Mouse (Mus musculus) erythroblast, adult 5-6 weeks (primary cell): Measurements from ENCODE around the gene Zbtb48. TPM values are rescaled to one million over a fixed set of nuclear protein-coding genes. Genes with fewer than 3 reads are reported as not detected.

Experiments
- ATAC-seq: replicated peaks from 2 replicates; pipeline ENCODE4 v1.8.0; 2016; ENCODE audit warnings: moderate number of reproducible peaks, mild to moderate bottlenecking, moderate TSS enrichment, inconsistent platforms; ENCODE audit not compliant: poor library complexity, low FRiP score, severe bottlenecking
- total RNA-seq, 2 experiments: library from RNA; stranded (forward) in 1 of 2; stranded (reverse) in 1 of 2; fragments of 150-400 nt in 1 of 2; fragments of 200-764, 138-1000 nt in 1 of 2; gene quantifications; 2 replicates each; pipeline versions ENCODE4 v1.2.3 to v1.2.4; 2015 to 2017; ENCODE audit warnings: low replicate concordance in 2 of 2

Gene Zbtb48
- total RNA-seq, 2 experiments from 2014 or later = 2.9 TPM

DNA sequence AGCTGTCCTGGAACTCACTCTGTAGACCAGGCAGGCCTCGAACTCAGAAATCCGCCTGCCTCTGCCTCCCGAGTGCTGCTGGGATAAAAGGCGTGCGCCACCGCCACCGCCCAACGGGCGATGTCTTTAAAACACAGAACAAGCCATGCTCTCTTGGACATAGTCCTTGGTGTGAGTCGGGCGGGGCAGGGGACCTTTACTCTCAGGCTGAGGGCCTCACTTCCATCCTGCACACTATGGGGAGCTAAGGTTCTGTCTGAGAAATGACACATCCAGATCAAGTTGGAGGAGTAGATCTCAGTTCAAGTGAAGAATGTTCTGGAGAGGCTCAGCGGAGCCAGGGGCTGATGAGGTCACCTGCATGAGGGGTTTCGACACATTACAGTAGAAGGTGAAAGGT lies 5.5 kb upstream of the Zbtb48 start:
- no peak for ATAC-seq

DNA sequence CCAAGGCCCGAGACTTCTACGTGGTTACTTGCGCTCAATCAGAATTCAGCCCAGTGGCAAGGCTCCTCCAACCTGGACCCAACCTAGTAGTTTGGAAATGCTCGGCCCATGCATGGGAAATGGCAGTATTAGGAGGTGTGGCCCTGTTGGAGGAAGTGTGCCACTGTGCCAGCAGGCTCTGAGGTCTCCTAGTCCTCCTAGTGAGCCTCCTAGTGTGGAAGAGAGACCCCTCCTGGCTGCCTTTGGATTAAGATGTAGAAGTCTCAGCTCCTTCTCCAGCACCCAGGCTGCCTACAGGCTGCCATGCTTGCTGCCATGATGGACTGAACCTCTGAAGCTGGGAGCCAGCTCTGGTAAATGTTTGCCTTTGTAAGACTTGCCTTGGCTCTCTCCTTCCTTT lies 2.5 kb upstream of the Zbtb48 start:
- no peak for ATAC-seq

- no peak for ATAC-seq
These were observed 1.6 kb upstream of the Zbtb48 start for GRCm38 (mm10) chr4:152029087-152029486.

DNA sequence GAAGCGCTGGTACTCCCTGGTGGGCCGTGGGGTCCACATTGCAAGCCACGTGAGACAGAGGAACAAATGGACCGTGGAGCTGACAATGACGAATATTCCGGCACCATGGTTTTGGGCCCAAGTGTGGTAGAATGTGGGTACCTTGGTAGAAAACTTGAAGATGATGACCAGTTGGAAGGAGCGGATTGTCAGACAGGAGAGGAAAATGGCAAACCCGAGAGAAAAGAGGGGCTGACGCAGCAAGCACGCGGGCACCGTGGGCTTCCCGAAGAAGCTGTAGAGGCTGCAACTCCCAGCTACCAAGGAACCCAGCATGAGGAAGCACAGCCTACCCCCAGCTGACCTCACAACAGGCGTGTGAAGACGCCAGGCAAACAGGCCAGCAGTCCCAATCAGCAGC lies 985 bp upstream of the Zbtb48 start:
- ATAC-seq = no peak

DNA sequence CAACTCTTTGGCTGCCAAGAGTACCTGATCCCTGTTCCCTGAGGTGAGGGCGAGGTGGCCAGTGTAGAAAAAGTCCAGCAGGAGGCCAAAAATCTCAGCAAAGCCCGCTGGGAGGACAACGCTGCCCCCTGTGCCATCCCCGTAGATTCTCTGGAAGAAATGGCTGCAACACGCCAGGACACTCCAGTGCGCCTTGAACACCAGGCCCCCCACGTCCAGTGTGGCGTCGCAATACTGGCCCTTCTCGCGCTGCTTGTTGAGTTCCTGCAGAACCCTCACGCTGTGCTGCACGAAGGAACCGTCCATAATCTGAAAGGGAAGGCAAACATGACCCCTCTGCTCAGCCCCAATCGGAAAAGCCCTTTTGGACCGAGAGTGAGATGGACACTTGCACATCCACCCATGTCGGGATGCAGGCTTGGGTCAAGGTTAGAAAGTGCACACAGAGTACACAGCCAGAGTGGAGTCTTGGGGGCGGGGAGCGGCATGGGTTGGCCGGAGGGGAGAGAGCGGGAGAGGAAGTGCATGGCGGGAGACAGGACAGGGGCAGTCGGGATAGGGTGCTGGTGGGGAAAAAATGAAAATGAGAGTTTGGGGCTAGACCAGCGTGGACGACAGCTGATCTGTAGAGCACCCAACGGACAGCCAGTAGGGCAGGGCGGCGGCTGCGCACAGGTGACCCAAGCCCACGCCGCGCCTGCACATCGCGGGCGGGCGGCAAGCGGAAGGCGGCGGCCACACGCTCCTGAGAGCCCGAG lies 541 bp downstream of the Zbtb48 start:
- no peak; the same call in none of the 2 replicates for ATAC-seq

- ATAC-seq = no peak
These were observed 2.9 kb downstream of the Zbtb48 start for GRCm38 (mm10) chr4:152024525-152024924.

- no peak for ATAC-seq
These were observed 5.0 kb downstream of the Zbtb48 start for GRCm38 (mm10) chr4:152022506-152022905.

DNA sequence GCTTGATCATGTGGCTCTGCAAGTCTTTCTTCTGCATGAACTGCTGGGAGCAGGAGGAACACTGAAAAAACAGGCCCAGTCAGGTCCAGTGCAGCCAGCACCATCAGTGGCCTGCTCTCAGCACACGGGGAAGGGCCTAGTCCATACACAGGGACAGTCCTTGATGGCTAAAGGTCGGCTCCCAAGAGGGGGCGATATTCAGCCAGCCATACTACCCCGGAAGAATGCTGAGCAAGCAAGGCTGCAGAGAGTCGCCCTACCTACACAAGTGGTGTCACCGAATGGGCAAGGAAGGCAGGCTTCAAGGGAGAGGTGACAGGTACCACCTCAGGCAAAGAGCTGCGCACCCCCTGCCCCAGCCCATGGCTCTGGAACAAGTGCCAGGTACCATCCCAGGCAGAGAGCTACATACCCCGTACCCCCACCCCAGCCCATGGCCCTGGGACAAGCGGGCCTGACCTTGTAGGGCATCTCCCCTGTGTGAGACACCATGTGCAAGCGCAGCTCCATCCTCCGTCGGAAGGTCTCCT lies 5.8 kb downstream of the Zbtb48 start:
- no peak for ATAC-seq

- ATAC-seq = no peak
These were observed 7.4 kb downstream of the Zbtb48 start for GRCm38 (mm10) chr4:152020024-152020423.

- no peak for ATAC-seq
These were observed 8.4 kb downstream of the Zbtb48 start for GRCm38 (mm10) chr4:152019073-152019472.

DNA sequence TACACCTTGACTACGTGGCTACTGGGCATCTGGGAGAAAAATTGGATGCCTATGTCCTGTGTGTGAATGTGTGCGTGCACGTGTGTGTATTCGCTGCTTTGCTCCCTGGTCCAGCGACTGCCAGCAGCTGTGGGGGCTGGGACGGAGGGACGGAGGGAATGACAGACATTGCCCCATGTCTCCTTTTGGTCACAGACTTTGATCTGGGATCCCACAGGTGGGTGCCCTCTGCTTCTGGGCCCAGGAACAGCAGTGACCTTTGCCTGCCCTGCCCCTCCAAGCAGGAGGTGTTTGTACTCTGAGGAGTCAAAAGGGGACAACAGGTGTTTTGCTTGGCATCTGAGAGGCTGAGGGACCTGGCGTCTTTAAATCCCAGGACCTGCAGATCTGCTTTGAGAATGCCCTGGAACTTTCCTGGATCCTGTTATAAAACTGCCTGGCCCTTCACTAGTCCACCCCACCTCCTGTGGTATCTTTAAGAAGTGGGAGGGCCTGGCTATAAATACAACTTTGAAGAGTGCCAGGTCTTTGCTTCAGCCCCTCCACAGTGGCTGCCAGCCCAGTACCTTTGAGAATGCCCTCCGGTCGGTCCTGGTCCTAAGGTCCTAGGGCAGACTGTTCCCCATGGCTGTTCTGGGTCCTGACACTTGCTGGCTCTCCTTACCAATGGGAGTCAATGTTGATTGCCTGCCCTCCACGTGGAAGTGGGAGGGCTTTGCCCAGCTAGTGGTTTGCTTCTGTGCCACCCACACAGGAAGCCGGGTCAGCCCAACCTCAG lies 14.2 kb downstream of the Zbtb48 start:
- ATAC-seq = no peak

GRCm38 (mm10) chr4:152012109-152012508 lies 15.4 kb downstream of the Zbtb48 start:
- ATAC-seq = no peak

DNA sequence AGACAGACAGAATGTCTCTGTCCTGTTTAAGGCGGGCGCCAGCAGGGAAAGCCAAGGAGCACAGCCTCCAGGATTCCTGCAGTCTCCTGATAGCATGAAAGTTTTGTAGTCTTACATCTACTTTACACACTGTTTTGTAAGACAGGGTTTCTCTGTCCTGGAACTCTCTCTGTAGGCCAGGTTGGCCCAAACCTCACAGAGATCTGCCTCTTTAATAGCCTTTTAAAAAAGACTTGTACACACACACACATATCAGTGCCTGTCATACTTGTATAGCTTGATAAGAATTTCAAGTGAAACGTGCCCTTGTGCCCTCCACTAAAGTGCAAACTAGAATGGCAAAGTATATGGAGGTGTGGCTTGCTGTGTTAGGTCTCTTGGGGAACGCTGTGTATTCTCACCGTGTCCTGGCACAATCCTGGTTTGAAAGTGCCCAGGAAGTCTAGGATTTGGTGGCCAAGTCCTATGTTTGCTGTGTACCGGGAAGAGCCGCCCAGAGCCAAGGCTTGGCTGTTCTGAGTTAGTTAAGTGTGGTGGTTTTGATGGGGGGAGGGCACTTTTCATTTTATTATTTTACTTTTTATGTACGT lies 16.2 kb downstream of the Zbtb48 start:
- no peak for ATAC-seq

DNA sequence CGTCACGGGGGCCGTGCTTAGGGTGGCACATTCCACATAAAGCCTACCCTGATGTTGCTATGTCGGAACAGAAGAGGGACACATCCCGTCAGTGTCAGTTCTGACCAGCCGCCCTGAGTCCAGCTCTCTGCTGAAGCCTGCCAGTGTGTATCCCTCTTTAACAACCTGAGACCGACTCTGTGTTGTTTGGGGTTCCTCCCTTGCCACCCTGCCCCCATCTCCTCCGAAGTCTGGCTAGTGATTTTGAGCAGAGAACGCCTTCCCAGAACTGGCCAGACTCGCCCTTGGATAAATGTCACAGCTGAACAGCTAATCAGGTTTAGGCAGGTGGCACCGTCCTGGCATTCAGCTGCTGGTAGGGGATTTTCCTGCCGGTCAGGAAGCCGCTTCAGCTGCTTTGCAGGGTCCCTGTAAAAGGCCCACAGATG lies 16.8 kb downstream of the Zbtb48 start:
- ATAC-seq = peak; percentile 31

DNA sequence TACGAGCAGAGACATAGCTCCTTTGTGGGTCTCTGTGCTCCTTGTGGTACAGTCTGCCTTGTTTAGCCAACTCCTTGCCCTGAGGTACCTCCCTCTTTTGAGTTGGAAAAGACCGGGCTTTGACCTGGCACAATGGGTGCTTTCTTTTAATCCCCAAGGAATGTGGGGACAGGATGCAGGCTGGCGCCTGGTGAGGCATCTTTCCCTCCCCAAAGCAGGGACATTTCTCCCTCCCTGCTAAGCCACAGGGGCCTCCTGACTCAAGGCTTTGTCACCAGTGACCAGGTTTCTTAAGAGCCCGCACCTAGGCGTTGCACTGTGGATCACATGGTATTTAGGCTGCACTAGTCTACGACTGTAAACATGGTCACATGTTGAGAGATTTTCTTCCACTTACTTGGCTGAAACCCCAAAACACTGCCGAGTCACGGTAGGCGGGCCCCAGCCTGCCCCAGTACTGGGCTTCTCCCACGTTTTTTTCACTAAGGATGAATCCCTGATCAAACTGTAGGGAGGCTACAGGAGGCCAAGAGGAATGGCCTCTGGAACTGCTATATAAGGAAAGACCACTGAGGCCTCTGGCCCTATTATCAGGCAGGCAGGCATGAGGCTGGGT lies 17.3 kb downstream of the Zbtb48 start:
- ATAC-seq = peak; percentile 76

- no peak for ATAC-seq
These were observed 18.1 kb downstream of the Zbtb48 start for GRCm38 (mm10) chr4:152009076-152010051.

DNA sequence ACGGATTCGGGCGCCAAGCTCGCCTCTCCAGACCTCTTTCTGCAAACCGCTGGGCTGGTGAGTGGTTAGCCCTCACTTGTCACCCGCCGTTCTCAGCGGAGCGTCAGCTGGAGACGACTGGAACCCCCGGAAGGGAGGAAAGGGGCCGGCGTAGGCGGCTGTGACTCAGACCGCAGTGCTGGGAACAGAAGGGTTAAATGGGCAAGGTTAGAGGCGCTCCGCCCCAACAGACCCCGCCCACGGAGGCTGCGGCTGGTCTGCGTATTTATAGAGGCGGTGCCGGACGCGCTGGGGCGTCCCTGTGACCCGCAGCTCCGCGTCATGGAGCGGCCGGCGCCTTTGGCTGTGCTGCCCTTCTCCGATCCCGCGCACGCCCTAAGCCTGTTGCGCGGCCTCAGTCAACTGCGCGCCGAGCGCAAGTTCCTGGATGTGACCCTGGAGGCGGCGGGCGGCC lies 18.8 kb downstream of the Zbtb48 start, which contains the start of gene Klhl21:
TSS of gene Klhl21 (plus strand) at position 182 of the 454 bp plus-strand sequence.
- ATAC-seq = peak; percentile 80

DNA sequence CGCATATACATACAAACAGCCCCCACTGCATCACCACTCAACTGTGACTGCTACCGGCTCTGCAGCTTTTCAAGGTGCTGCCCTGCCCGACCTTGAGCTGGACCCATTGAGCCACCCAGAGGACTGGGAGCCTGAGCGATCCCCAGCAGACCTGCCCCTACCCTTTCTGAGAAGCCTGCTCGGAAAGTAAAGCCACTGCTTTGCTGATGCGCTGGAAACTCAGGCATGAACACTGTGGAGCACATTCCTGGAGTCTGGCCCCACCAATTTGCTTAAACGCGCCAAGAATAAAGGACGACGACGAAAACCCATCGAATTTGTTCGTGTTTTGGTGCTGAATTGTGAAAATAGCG lies 19.3 kb downstream of the Zbtb48 start:
- ATAC-seq = no peak
